Mouse (Mus musculus): ENCODE measurements at regions not wholly inside any gene's neighbourhood (a gene's known extent, or its start where the extent isn't known, plus 50 kb on each side); places are given as distances from the start of the nearest gene placed in this dataset.
A peak's percentile ranks its signal among the peaks of the same experiment; 100 is the strongest.

GRCm38 (mm10) chr6:117080973-117081372 lies 87.4 kb upstream of the Cxcl12 start:
- DNase-seq, result no peak
- no peak overlapping the region for H3K4me3 ChIP-seq (replicated peaks; ENCODE audit: insufficient read depth, low read depth, low read length)
- H3K27me3 ChIP-seq (ENCODE audit: control insufficient read depth, insufficient read depth, low read length), result no peaks in the 10 kb centered on the region
- no peaks in the 10 kb centered on the region for H3K4me1 ChIP-seq (ENCODE audit: control insufficient read depth, insufficient read depth, low read length)
- 47% methylated on average over 13 of the region's 13 CpGs for WGBS
- TF ChIP-seq POLR2A (IDR thresholded peaks at IDR 0.05; ENCODE audit: borderline replicate concordance, insufficient read depth, low read length) (no peak), CTCF (IDR thresholded peaks at IDR 0.05; ENCODE audit: borderline replicate concordance, insufficient read depth, low read depth, low read length) (peak; percentile 32; the same call in 1 of the 2 replicates)
- no peak overlapping the region for H3K27ac ChIP-seq (ENCODE audit: insufficient read depth, low read length)

- no peak overlapping the region for H3K4me3 ChIP-seq (replicated peaks; ENCODE audit: insufficient read depth, low read depth, low read length)
- TF ChIP-seq CTCF (IDR thresholded peaks at IDR 0.05; ENCODE audit: borderline replicate concordance, insufficient read depth, low read depth, low read length) (no peak), POLR2A (IDR thresholded peaks at IDR 0.05; ENCODE audit: borderline replicate concordance, insufficient read depth, low read length) (no peak)
- no peaks in the 10 kb centered on the region for H3K27me3 ChIP-seq (ENCODE audit: control insufficient read depth, insufficient read depth, low read length)
- H3K27ac ChIP-seq (ENCODE audit: insufficient read depth, low read length), result no peak overlapping the region
- no peak for DNase-seq
- WGBS, result 62% methylated on average over 6 of the region's 6 CpGs
- no peaks in the 10 kb centered on the region for H3K4me1 ChIP-seq (ENCODE audit: control insufficient read depth, insufficient read depth, low read length)
These were observed 84.1 kb upstream of the Cxcl12 start for GRCm38 (mm10) chr6:117084211-117084610.

- 36% methylated on average over 13 of the region's 13 CpGs for WGBS
These were observed 83.4 kb upstream of the Cxcl12 start for GRCm38 (mm10) chr6:117084833-117085500.

GRCm38 (mm10) chr6:117094742-117095141 lies 73.6 kb upstream of the Cxcl12 start:
- H3K4me1 ChIP-seq (ENCODE audit: control insufficient read depth, insufficient read depth, low read length), result no peaks in the 10 kb centered on the region
- H3K27me3 ChIP-seq (ENCODE audit: control insufficient read depth, insufficient read depth, low read length), result no peaks in the 10 kb centered on the region
- DNase-seq, result no peak
- H3K4me3 ChIP-seq (replicated peaks; ENCODE audit: insufficient read depth, low read depth, low read length), result no peak overlapping the region
- no peak for TF ChIP-seq POLR2A (IDR thresholded peaks at IDR 0.05; ENCODE audit: borderline replicate concordance, insufficient read depth, low read length)
- TF ChIP-seq CTCF (IDR thresholded peaks at IDR 0.05; ENCODE audit: borderline replicate concordance, insufficient read depth, low read depth, low read length), result no peak
- WGBS, result 93% methylated on average over 6 of the region's 6 CpGs
- no peak overlapping the region for H3K27ac ChIP-seq (ENCODE audit: insufficient read depth, low read length)

More at GRCm38 (mm10) chr6:117084833-117085500, 83.4 kb upstream of the Cxcl12 start:
- Histone ChIP-seq H3K27me3 (ENCODE audit: control insufficient read depth, insufficient read depth, low read length) (no peaks in the 10 kb centered on the region), H3K4me1 (ENCODE audit: control insufficient read depth, insufficient read depth, low read length) (no peaks in the 10 kb centered on the region), H3K27ac (ENCODE audit: insufficient read depth, low read length) (no peak overlapping the region), H3K4me3 (replicated peaks; ENCODE audit: insufficient read depth, low read depth, low read length) (no peak overlapping the region)
- TF ChIP-seq POLR2A (IDR thresholded peaks at IDR 0.05; ENCODE audit: borderline replicate concordance, insufficient read depth, low read length), result no peak
- TF ChIP-seq CTCF (IDR thresholded peaks at IDR 0.05; ENCODE audit: borderline replicate concordance, insufficient read depth, low read depth, low read length), result no peak
- DNase-seq, result no peak

GRCm38 (mm10) chr6:117099871-117100270 lies 68.5 kb upstream of the Cxcl12 start:
- no peak for TF ChIP-seq CTCF (IDR thresholded peaks at IDR 0.05; ENCODE audit: borderline replicate concordance, insufficient read depth, low read depth, low read length)
- no peak for TF ChIP-seq POLR2A (IDR thresholded peaks at IDR 0.05; ENCODE audit: borderline replicate concordance, insufficient read depth, low read length)
- H3K4me3 ChIP-seq (replicated peaks; ENCODE audit: insufficient read depth, low read depth, low read length), result no peak overlapping the region
- H3K27ac ChIP-seq (ENCODE audit: insufficient read depth, low read length), result no peak overlapping the region
- WGBS, result 7% methylated on average over 10 of the region's 10 CpGs
- H3K4me1 ChIP-seq (ENCODE audit: control insufficient read depth, insufficient read depth, low read length), result no peaks in the 10 kb centered on the region
- no peaks in the 10 kb centered on the region for H3K27me3 ChIP-seq (ENCODE audit: control insufficient read depth, insufficient read depth, low read length)
- DNase-seq, result no peak

- no peaks in the 10 kb centered on the region for H3K27me3 ChIP-seq (ENCODE audit: control insufficient read depth, insufficient read depth, low read length)
- H3K4me1 ChIP-seq (ENCODE audit: control insufficient read depth, insufficient read depth, low read length), result no peaks in the 10 kb centered on the region
- TF ChIP-seq CTCF (IDR thresholded peaks at IDR 0.05; ENCODE audit: borderline replicate concordance, insufficient read depth, low read depth, low read length), result no peak
- TF ChIP-seq POLR2A (IDR thresholded peaks at IDR 0.05; ENCODE audit: borderline replicate concordance, insufficient read depth, low read length), result no peak
- 94% methylated on average over 4 of the region's 4 CpGs for WGBS
- no peak overlapping the region for H3K4me3 ChIP-seq (replicated peaks; ENCODE audit: insufficient read depth, low read depth, low read length)
- H3K27ac ChIP-seq (ENCODE audit: insufficient read depth, low read length), result no peak overlapping the region
- no peak for DNase-seq
These were observed 65.6 kb upstream of the Cxcl12 start for GRCm38 (mm10) chr6:117102693-117103092.

- no peak for TF ChIP-seq POLR2A (IDR thresholded peaks at IDR 0.05; ENCODE audit: borderline replicate concordance, insufficient read depth, low read length)
- no peak for TF ChIP-seq CTCF (IDR thresholded peaks at IDR 0.05; ENCODE audit: borderline replicate concordance, insufficient read depth, low read depth, low read length)
- no peak overlapping the region for H3K27ac ChIP-seq (ENCODE audit: insufficient read depth, low read length)
- 15% methylated on average over 6 of the region's 6 CpGs for WGBS
- DNase-seq, result peak in 1 of 2 experiments; percentile 3
- H3K4me3 ChIP-seq (replicated peaks; ENCODE audit: insufficient read depth, low read depth, low read length), result no peak overlapping the region
- H3K27me3 ChIP-seq (ENCODE audit: control insufficient read depth, insufficient read depth, low read length), result no peaks in the 10 kb centered on the region
- no peaks in the 10 kb centered on the region for H3K4me1 ChIP-seq (ENCODE audit: control insufficient read depth, insufficient read depth, low read length)
These were observed 64.3 kb upstream of the Cxcl12 start for GRCm38 (mm10) chr6:117104047-117104446.

- TF ChIP-seq CTCF (IDR thresholded peaks at IDR 0.05; ENCODE audit: borderline replicate concordance, insufficient read depth, low read depth, low read length), result no peak
- no peak for TF ChIP-seq POLR2A (IDR thresholded peaks at IDR 0.05; ENCODE audit: borderline replicate concordance, insufficient read depth, low read length)
- Histone ChIP-seq H3K4me1 (ENCODE audit: control insufficient read depth, insufficient read depth, low read length) (no peaks in the 10 kb centered on the region), H3K4me3 (replicated peaks; ENCODE audit: insufficient read depth, low read depth, low read length) (no peak overlapping the region), H3K27me3 (ENCODE audit: control insufficient read depth, insufficient read depth, low read length) (no peaks in the 10 kb centered on the region), H3K27ac (ENCODE audit: insufficient read depth, low read length) (no peak overlapping the region)
- 39% methylated on average over 2 of the region's 2 CpGs for WGBS
- no peak for DNase-seq
These were observed 63.9 kb upstream of the Cxcl12 start for GRCm38 (mm10) chr6:117104463-117104862.

All from cerebellum, adult 2 months (tissue).